Mouse (Mus musculus) small intestine, adult 2 months (tissue): ENCODE data around the gene Aff1.

Experiments
- CTCF ChIP-seq: fragments of 200-500 bp; IDR thresholded peaks from 2 replicates; pipeline ENCODE4 v1.5.1; 2012; ENCODE audit warnings: low read depth, mild to moderate bottlenecking, control low read depth, inconsistent platforms, low read length, moderate library complexity, mixed read lengths; ENCODE audit not compliant: insufficient replicate concordance, insufficient read length; ENCODE audit errors: extremely low read depth
- POLR2A ChIP-seq: fragments of 200-500 bp; IDR thresholded peaks from 2 replicates; pipeline ENCODE4 v1.6.1; 2012; ENCODE audit warnings: low read depth, mild to moderate bottlenecking, control low read depth, inconsistent platforms, low read length, moderate library complexity

- TF ChIP-seq CTCF (no peak), POLR2A (no peak)
Observed at GRCm38 (mm10) chr5:103725268-103726149, 33.3 kb downstream of the Aff1 start.
